Mouse (Mus musculus) spleen, postnatal 10 days (tissue): ENCODE measurements around the gene Slc16a1.

Source experiments
- DNase-seq, 2 experiments: peaks; one replicate each; pipeline ENCODE4 v3.0.0; 2021 to 2022; ENCODE audit warnings: low spot score in 2 of 2

Gene Slc16a1

DNA sequence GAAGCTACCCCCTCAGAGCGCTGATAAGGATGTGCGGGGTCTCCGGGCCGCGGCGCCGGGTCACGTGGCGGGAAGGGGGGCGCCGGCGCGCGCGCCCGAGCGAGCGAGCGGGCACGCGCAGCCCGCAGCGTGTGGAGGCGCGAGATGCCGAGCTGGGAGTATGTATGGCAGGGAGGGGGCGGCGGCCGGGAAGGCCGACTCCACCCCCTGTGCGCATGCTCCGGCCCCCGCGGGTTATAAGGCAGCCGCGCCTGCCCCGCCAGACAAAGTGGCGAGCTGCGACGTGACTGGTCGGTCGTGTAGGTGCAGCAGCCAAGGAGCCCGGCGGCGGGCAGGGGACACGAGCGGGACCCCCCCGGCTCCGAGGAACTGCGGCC is at the start of gene Slc16a1:
TSS of gene Slc16a1 (plus strand) at position 266 of the 377 bp plus-strand sequence.
- peak; percentile 96 to 97 for DNase-seq

- DNase-seq: no peak
These were observed 41.9 kb upstream of the Slc16a1 start for GRCm38 (mm10) chr3:104596451-104597134.

DNA sequence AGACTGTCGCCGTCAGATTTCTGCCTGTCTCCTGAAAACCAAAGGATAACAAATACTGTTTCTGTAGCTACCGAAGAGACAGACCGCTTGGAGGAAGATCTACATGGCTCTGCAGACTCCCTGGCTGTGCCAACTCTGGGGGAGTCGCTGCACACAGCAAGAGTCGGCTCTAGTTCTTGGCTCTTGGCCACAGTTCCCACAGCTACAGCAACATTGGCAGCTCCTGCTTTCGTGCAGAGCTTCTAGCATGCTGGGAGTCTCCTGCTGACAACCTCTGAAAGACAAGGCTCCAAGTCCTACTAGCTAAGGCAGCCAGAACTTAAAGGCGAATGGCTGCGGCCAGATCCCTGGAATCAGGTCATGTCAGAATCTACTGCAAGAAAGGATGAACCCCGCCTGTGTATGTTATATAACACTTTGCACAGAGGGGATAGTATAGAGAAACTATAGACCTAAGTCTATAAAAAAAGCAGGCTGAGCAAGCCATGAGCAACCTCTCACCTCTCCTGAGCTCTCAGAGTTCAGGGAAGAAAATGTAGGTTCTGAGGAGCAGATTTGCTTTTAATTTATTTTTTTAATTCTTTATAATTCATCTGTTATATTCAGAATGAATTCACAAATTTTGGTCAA is 41.2 kb upstream of the Slc16a1 start:
- DNase-seq: no peak

DNA sequence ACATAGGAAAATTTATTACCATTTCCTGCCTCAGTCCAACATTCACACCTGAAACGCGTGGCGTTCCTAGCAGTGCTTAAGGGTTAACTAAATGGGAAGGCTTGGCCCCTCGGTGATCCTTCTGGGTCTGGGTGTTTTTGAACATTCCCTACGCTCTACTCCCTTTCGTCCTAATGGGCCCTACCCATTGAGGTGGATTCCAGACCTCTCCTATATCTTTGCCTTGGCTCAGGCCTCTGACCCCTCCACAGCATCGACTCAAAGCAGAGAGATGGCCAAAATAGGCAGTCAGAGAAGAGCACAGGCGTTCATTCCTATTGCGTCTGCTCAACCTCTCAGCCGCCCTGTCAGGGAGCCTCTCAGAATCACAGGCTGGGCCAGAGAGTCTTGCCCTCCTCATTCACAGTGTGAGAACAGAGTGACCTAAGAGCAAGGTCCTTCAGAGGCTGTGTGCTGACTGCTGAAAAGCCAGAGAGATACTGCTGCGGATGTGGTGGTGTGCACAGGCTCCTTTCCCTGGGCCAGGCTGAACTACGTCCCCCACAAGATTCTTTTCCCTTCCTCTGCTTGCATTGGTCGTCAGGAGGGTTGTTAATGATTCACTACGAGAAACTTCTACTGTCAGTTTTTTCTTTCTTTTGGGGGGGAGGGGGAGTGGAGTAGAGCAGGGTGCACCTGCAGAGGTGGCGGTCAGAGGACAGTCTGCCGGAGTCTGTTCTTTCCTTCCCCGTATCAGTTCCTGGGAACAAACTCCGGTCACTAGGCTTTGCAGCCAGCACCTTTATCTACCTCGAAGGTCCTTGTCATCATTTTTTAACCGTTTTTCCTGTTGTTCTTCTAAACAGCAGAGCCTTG is 38.9 kb upstream of the Slc16a1 start:
- no peak for DNase-seq

DNA sequence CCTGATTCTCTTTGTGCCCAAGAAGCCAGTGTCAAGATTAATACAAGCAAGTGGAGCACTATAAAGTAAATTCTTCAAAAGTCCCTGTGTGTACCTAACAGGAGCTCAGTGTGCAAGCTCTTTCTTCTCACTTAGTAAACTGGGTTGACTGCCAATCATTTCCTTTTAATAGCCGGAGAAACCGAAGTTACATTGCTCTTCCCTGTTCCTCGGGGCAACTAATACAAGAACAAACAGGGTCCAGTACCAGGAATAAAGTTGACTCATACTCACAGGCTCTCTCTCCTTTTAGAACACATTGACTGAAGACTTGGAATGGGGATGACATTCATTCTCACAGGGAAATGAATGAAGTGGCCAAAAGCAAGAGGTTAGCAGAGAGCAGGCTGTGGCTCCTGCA is 37.8 kb upstream of the Slc16a1 start:
- DNase-seq: no peak

DNA sequence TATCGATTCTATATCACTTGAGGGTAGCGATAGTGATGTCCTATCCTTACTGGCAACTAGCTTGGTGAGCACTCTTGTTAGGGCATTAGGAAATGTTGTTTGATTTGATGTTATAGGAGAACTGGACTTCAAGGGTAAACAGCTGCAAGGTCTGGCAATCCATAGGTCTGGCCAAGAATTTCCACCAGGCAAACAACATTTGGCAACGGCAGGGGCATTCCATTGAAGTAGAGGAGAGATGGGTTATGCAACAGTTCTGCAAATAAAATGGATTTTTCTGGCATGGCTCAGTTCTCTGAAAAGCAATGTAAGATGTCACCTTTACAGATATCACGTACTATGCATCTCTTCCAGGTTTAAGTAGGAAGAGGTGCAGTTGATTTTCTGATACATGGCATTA is 36.8 kb upstream of the Slc16a1 start:
- no peak for DNase-seq

DNA sequence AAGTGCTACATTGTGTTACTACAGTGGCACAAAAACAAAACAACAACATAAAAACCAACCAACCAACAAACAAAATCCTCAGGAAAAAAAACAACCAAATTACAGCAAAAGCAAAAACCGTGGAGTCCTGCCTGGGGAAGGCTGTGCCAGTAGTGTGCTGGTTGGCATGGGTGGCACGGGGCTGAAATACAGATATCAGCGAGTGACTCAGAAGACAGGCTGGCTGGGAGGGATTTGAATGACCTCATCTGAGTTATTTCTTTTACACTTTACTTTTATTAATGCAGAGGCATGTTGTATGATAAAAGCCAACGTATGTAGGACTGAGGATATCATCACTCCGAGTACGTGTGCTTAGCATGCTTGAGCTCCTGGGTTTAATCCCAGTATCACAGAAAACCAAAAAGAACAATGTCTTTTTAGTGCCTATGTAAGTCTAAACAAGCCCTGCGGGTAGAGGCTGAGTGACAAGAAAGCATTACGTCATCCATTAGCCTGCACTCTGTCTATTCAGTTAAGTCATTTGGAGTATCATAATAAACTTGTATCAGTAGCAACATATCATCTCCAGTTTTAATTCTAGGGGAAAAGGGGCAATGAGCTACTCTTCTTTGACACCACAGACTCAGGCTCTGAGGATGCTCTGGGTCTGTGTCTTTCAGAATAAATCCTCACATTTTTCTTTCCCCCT is 28.6 kb upstream of the Slc16a1 start:
- DNase-seq: no peak

DNA sequence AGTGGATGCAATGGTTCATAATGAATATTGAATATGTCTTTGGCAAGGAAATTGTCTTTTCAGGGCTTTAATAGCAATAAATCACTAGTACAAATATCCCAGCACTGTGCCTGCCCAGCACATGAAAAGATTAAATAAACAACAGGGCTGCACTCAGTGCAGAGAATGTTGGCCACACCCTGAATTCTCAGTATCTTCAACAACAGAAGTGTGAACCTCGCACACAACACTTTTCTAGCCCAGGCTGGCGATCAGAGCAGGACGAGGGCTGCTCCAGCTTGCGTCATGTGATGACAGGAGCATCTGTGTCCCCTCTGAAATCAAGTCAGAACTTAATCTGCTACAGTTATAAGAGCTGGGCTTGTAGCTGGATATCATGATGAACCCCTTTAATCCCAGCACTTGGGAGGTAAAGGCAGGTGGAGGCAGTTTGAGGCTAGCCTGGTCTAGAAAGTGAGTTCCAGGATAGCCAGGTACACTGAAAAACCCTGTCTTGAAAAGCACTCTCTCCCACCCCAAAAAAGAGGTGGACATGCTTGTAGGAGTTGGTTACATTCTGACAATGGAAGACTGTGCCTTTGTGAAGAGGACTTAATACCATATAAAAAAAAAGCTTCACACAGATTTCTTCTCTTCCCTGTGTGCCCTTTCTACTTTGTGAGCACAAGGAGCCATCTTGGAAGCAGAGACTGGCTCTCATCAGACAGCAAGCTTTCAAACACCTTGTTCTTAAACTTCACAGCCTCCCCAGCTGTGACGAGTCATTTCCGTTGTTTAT is 27.8 kb upstream of the Slc16a1 start:
- no peak for DNase-seq

- DNase-seq: no peak
These were observed 26.5 kb upstream of the Slc16a1 start for GRCm38 (mm10) chr3:104611951-104612350.

DNA sequence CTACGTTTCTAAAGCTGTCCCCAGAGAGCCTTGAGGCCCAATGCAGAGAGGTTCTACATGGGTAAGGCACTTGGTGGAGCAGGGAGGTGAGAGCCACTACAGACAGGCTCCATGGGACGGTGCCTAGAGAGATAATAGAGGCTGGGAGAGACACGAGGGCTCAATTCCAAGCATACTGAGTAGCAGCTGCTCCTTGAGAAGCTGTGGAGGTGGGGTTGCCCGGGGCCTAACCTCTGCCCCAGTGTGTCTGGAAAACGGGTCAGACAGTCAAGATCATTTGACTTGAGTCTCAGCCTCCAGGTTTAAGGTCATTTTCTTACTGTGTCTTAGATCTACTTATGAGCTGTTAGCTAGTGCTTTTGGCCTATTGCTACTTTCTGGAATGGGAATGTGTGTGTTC is 25.4 kb upstream of the Slc16a1 start:
- no peak for DNase-seq

DNA sequence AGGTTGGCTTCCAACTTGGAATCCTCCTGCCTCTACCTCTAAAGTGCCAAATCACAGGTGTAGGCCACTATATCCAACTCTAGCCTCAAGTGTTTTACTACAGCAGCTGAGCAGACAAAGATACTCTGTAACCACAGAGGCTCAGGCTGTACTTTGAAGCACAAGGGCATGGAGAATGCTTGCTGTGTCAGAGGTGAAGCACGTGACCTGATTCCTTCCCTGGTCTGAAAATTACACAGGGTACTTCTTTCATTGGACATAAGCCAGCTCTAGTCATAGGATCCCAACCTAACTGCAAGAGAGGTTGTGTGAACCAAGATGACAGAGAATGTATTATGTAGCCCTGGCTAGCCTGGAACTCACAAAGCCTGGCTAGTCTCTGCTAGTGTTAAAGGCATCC is 24.4 kb upstream of the Slc16a1 start:
- no peak for DNase-seq

DNA sequence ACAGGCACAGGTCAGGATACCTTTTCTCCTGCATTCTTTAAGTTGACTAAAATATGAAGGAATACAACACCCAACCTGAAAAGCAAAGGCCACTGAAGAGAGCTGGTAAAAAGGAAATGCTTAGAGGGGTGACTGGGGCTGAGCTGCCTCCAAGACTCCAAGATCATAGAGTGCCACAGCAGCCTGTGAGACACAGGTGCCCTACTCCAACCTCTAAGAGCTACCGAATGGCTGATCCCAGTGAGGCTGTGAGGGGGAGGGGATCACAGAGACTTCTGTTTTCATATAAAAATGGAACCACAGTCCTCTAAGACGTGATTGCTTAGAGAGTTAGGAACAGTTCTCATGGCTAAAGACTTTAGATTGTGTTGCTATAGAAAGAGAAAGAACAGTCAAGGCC is 23.3 kb upstream of the Slc16a1 start:
- DNase-seq: no peak

DNA sequence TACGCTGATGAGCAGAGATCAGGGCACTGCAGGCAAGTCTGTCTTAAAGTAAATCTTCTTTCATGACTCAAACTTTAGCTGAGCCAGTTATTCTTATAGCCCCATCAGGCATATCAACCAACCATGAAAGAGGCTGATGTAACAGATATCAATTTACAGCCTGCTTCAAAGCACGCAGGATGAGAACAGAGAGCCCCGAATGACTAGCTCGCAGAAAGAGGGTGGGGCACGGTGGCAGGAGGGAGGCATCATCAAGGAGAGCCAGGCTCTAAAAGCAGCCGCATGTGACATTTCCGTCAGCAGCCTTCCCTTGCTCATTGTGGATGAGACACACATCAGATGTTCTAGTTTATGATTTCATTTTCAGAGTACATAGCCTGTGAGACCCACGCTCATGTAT is 22.3 kb upstream of the Slc16a1 start:
- peak in 1 of 2 experiments; percentile 27 for DNase-seq

- no peak for DNase-seq
These were observed 16.6 kb upstream of the Slc16a1 start for GRCm38 (mm10) chr3:104621841-104622240.

- DNase-seq: no peak
These were observed 8.7 kb upstream of the Slc16a1 start for GRCm38 (mm10) chr3:104629810-104630209.

GRCm38 (mm10) chr3:104630941-104631340 is 7.5 kb upstream of the Slc16a1 start:
- DNase-seq: no peak

GRCm38 (mm10) chr3:104632560-104633162 is 5.8 kb upstream of the Slc16a1 start:
- DNase-seq: peak; percentile 67 to 76

DNA sequence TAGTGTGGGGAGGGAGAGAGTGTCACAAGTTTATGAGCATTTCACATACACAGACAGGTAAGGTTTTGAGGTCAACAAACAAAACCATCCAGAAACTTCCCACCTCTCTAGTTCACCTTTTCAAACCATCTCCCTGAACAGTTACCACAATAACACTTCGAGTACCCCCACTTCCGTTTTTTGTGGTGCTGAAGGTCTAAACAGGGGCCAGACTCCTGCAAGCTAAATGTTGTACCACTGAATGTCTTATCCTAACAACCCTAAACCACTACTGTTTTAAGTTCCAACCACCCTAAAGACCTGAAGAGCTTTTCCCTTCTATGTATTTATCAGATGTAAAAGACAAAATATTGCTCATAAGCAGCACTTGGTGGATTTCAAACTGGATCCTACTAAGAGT is 2.0 kb upstream of the Slc16a1 start:
- no peak for DNase-seq

- peak in 1 of 2 experiments; percentile 80 for DNase-seq
These were observed 753 bp upstream of the Slc16a1 start for GRCm38 (mm10) chr3:104637427-104638402.
